Mouse (Mus musculus): ENCODE results near the gene Dclk1. TPM values are rescaled to one million over a fixed set of nuclear protein-coding genes. Genes with fewer than 3 reads are reported as not detected.

Gene Dclk1
- polyA plus RNA-seq, 1 experiment from 2014 or later = 44.8 TPM

GRCm38 (mm10) chr3:55348026-55348390 lies 105.8 kb downstream of the Dclk1 start:
- no peak overlapping the region for H3K4me3 ChIP-seq
- no peaks in the 10 kb centered on the region for H3K27me3 ChIP-seq (replicated peaks; ENCODE audit: low read depth, poor library complexity, severe bottlenecking)
- peaks cover 38% of the 10 kb centered on the region for H3K4me1 ChIP-seq
- no peak overlapping the region; the same call in 1 of the 2 replicates for H3K27ac ChIP-seq (replicated peaks)
- WGBS = 88% methylated on average over 5 of the region's 5 CpGs
- H3K9me3 ChIP-seq = no peaks in the 10 kb centered on the region
- no peaks in the 10 kb centered on the region for H3K36me3 ChIP-seq (replicated peaks)
- no peak for DNase-seq (ENCODE audit: low spot score)

- Histone ChIP-seq H3K27me3 (replicated peaks; ENCODE audit: low read depth, poor library complexity, severe bottlenecking) (no peaks in the 10 kb centered on the region), H3K4me1 (peaks cover 46% of the 10 kb centered on the region), H3K9me3 (no peaks in the 10 kb centered on the region), H3K27ac (replicated peaks) (no peak overlapping the region), H3K36me3 (replicated peaks) (no peaks in the 10 kb centered on the region), H3K4me3 (no peak overlapping the region)
- WGBS = 74% methylated on average over 2 of the region's 2 CpGs
- no peak for DNase-seq (ENCODE audit: low spot score)
Observed at GRCm38 (mm10) chr3:55350194-55350593, 108.0 kb downstream of the Dclk1 start.

GRCm38 (mm10) chr3:55351281-55352052 lies 109.3 kb downstream of the Dclk1 start:
- Histone ChIP-seq H3K9me3 (no peaks in the 10 kb centered on the region), H3K4me3 (no peak overlapping the region), H3K27me3 (replicated peaks; ENCODE audit: low read depth, poor library complexity, severe bottlenecking) (0 out of 2 replicates have a peak, but pooled peaks cover 4% of the 10 kb centered on the region), H3K27ac (replicated peaks) (peak overlapping the region; percentile 20; the same call in 1 of the 2 replicates), H3K4me1 (peaks cover 46% of the 10 kb centered on the region), H3K36me3 (replicated peaks) (no peaks in the 10 kb centered on the region)
- 55% methylated on average over 13 of the region's 13 CpGs for WGBS
- peak; percentile 34 for DNase-seq (ENCODE audit: low spot score)

- H3K27me3 ChIP-seq (replicated peaks; ENCODE audit: low read depth, poor library complexity, severe bottlenecking) = 0 out of 2 replicates have a peak, but pooled peaks cover 4% of the 10 kb centered on the region
- H3K36me3 ChIP-seq (replicated peaks) = no peaks in the 10 kb centered on the region
- H3K9me3 ChIP-seq = no peaks in the 10 kb centered on the region
- H3K4me3 ChIP-seq = no peak overlapping the region
- 83% methylated on average over 14 of the region's 14 CpGs for WGBS
- DNase-seq (ENCODE audit: low spot score) = no peak
- peak overlapping the region; percentile 48; the same call in 1 of the 2 replicates for H3K27ac ChIP-seq (replicated peaks)
- peaks cover 49% of the 10 kb centered on the region for H3K4me1 ChIP-seq
Observed at GRCm38 (mm10) chr3:55352529-55352928, 110.4 kb downstream of the Dclk1 start.

- Histone ChIP-seq H3K27ac (replicated peaks) (no peak overlapping the region; the same call in 1 of the 2 replicates), H3K36me3 (replicated peaks) (no peaks in the 10 kb centered on the region), H3K4me1 (peaks cover 42% of the 10 kb centered on the region), H3K27me3 (replicated peaks; ENCODE audit: low read depth, poor library complexity, severe bottlenecking) (0 out of 2 replicates have a peak, but pooled peaks cover 4% of the 10 kb centered on the region), H3K9me3 (no peaks in the 10 kb centered on the region), H3K4me3 (no peak overlapping the region)
- WGBS = 91% methylated on average over 9 of the region's 9 CpGs
- no peak for DNase-seq (ENCODE audit: low spot score)
Observed at GRCm38 (mm10) chr3:55353169-55353568, 111.0 kb downstream of the Dclk1 start.

- Histone ChIP-seq H3K4me3 (no peak overlapping the region), H3K4me1 (peaks cover 42% of the 10 kb centered on the region), H3K9me3 (no peaks in the 10 kb centered on the region), H3K27ac (replicated peaks) (peak overlapping the region; percentile 41), H3K27me3 (replicated peaks; ENCODE audit: low read depth, poor library complexity, severe bottlenecking) (0 out of 2 replicates have a peak, but pooled peaks cover 4% of the 10 kb centered on the region), H3K36me3 (replicated peaks) (no peaks in the 10 kb centered on the region)
- peak; percentile 27 for DNase-seq (ENCODE audit: low spot score)
- 64% methylated on average over 13 of the region's 13 CpGs for WGBS
Observed at GRCm38 (mm10) chr3:55353909-55354511, 111.8 kb downstream of the Dclk1 start.

- Histone ChIP-seq H3K4me1 (peaks cover 40% of the 10 kb centered on the region), H3K27ac (replicated peaks) (no peak overlapping the region), H3K36me3 (replicated peaks) (no peaks in the 10 kb centered on the region), H3K9me3 (no peaks in the 10 kb centered on the region), H3K27me3 (replicated peaks; ENCODE audit: low read depth, poor library complexity, severe bottlenecking) (0 out of 2 replicates have a peak, but pooled peaks cover 4% of the 10 kb centered on the region), H3K4me3 (no peak overlapping the region)
- 24% methylated on average over 3 of the region's 3 CpGs for WGBS
- peak; percentile 36 for DNase-seq (ENCODE audit: low spot score)
Observed at GRCm38 (mm10) chr3:55354765-55355164, 112.6 kb downstream of the Dclk1 start.

- Histone ChIP-seq H3K9me3 (no peaks in the 10 kb centered on the region), H3K36me3 (replicated peaks) (no peaks in the 10 kb centered on the region), H3K4me3 (no peak overlapping the region), H3K27ac (replicated peaks) (no peak overlapping the region), H3K27me3 (replicated peaks; ENCODE audit: low read depth, poor library complexity, severe bottlenecking) (0 out of 2 replicates have a peak, but pooled peaks cover 4% of the 10 kb centered on the region), H3K4me1 (peaks cover 16% of the 10 kb centered on the region; the same call in 1 of the 2 replicates)
- DNase-seq (ENCODE audit: low spot score) = no peak
- WGBS = 91% methylated on average over 8 of the region's 8 CpGs
Observed at GRCm38 (mm10) chr3:55358486-55358885, 116.3 kb downstream of the Dclk1 start.

GRCm38 (mm10) chr3:55360836-55361235 lies 118.7 kb downstream of the Dclk1 start:
- Histone ChIP-seq H3K36me3 (replicated peaks) (no peaks in the 10 kb centered on the region), H3K4me3 (no peak overlapping the region), H3K4me1 (peaks cover 9% of the 10 kb centered on the region; the same call in 1 of the 2 replicates), H3K27me3 (replicated peaks; ENCODE audit: low read depth, poor library complexity, severe bottlenecking) (no peaks in the 10 kb centered on the region), H3K9me3 (no peaks in the 10 kb centered on the region), H3K27ac (replicated peaks) (no peak overlapping the region)
- WGBS = 88% methylated on average over 3 of the region's 3 CpGs
- DNase-seq (ENCODE audit: low spot score) = no peak

- no peak overlapping the region for H3K4me3 ChIP-seq
- H3K36me3 ChIP-seq (replicated peaks) = no peaks in the 10 kb centered on the region
- H3K27me3 ChIP-seq (replicated peaks; ENCODE audit: low read depth, poor library complexity, severe bottlenecking) = no peaks in the 10 kb centered on the region
- DNase-seq (ENCODE audit: low spot score) = no peak
- WGBS = 84% methylated on average over 8 of the region's 8 CpGs
- H3K27ac ChIP-seq (replicated peaks) = no peak overlapping the region
- H3K9me3 ChIP-seq = no peaks in the 10 kb centered on the region
- H3K4me1 ChIP-seq = no peaks in the 10 kb centered on the region
Observed at GRCm38 (mm10) chr3:55367166-55367565, 125.0 kb downstream of the Dclk1 start.

- Histone ChIP-seq H3K9me3 (no peaks in the 10 kb centered on the region), H3K27ac (replicated peaks) (no peak overlapping the region), H3K4me3 (no peak overlapping the region), H3K36me3 (replicated peaks) (no peaks in the 10 kb centered on the region), H3K4me1 (0 out of 2 replicates have a peak, but pooled peaks cover 2% of the 10 kb centered on the region), H3K27me3 (replicated peaks; ENCODE audit: low read depth, poor library complexity, severe bottlenecking) (no peaks in the 10 kb centered on the region)
- WGBS = 81% methylated on average over 7 of the region's 7 CpGs
- no peak for DNase-seq (ENCODE audit: low spot score)
Observed at GRCm38 (mm10) chr3:55369156-55369555, 127.0 kb downstream of the Dclk1 start.

- Histone ChIP-seq H3K27ac (replicated peaks) (peak overlapping the region; percentile 73), H3K9me3 (no peaks in the 10 kb centered on the region), H3K4me1 (0 out of 2 replicates have a peak, but pooled peaks cover 2% of the 10 kb centered on the region), H3K4me3 (peak overlapping the region; percentile 52), H3K27me3 (replicated peaks; ENCODE audit: low read depth, poor library complexity, severe bottlenecking) (no peaks in the 10 kb centered on the region), H3K36me3 (replicated peaks) (no peaks in the 10 kb centered on the region)
- WGBS = 6% methylated on average over 11 of the region's 11 CpGs
- DNase-seq (ENCODE audit: low spot score) = peak; percentile 75
Observed at GRCm38 (mm10) chr3:55373689-55374088, 131.5 kb downstream of the Dclk1 start.

Measured in embryonic facial prominence, embryonic 10.5 days (tissue).